Mouse (Mus musculus): ENCODE measurements around the gene Olfr473. TPM values are rescaled to one million over a fixed set of nuclear protein-coding genes. Genes with fewer than 3 reads are reported as not detected.
"Not testable (repeated sequence)": the region's sequence is repeated elsewhere in the genome, so short reads cannot be mapped to it uniquely, and the experiment has no call there.

The Olfr473 gene
- not detected in 2 replicates for polyA plus RNA-seq (2014; fragmentation: Nextera tagmentation; extraction: Ambion mirVana)

GRCm38 (mm10) chr7:107930146-107930545 is at the start of gene Olfr473:
Gene Olfr473 (plus strand): TSS chr7:107930446.
- Histone ChIP-seq H3K27me3 (ENCODE audit: control insufficient read depth, insufficient read depth, low read length) (no peaks in the 10 kb centered on the region), H3K36me3 (replicated peaks; ENCODE audit: control insufficient read depth, insufficient read depth, low read depth, low read length) (no peaks in the 10 kb centered on the region), H3K4me3 (ENCODE audit: low read depth, low read length) (no peak within 1 kb of the TSS), H3K4me1 (ENCODE audit: control insufficient read depth, insufficient read depth, low read length) (no peaks in the 10 kb centered on the region), H3K4me2 (ENCODE audit: low read depth, low read length) (no peak within 1 kb of the TSS), H3K27ac (replicated peaks; ENCODE audit: low read depth, low read length) (no peak within 1 kb of the TSS), H3K9me3 (replicated peaks; ENCODE audit: control insufficient read depth, low read length) (no peaks in the 10 kb centered on the region), H3K9ac (replicated peaks; ENCODE audit: low read length) (no peak within 1 kb of the TSS)
- DNase-seq (ENCODE audit: low spot score): no peak
- 97% methylated on average over 1 of the region's 1 CpGs for WGBS
- no peak for ATAC-seq (replicated peaks; ENCODE audit: insufficient number of reproducible peaks, low FRiP score, low TSS enrichment, low read depth)

GRCm38 (mm10) chr7:107897602-107898001 is 32.6 kb upstream of the Olfr473 start, which contains the start of gene Olfr472:
Gene Olfr472 (plus strand): TSS chr7:107897902.
- Histone ChIP-seq H3K36me3 (replicated peaks; ENCODE audit: control insufficient read depth, insufficient read depth, low read depth, low read length) (no peaks in the 10 kb centered on the region), H3K4me3 (ENCODE audit: low read depth, low read length) (no peak within 1 kb of the TSS), H3K4me1 (ENCODE audit: control insufficient read depth, insufficient read depth, low read length) (no peaks in the 10 kb centered on the region), H3K27ac (replicated peaks; ENCODE audit: low read depth, low read length) (no peak within 1 kb of the TSS), H3K27me3 (ENCODE audit: control insufficient read depth, insufficient read depth, low read length) (no peaks in the 10 kb centered on the region), H3K9ac (replicated peaks; ENCODE audit: low read length) (no peak within 1 kb of the TSS), H3K4me2 (ENCODE audit: low read depth, low read length) (no peak within 1 kb of the TSS), H3K9me3 (replicated peaks; ENCODE audit: control insufficient read depth, low read length) (no peaks in the 10 kb centered on the region)
- no peak for ATAC-seq (replicated peaks; ENCODE audit: insufficient number of reproducible peaks, low FRiP score, low TSS enrichment, low read depth)
- no peak for DNase-seq (ENCODE audit: low spot score)

- not testable (repeated sequence) for H3K9me3 ChIP-seq (replicated peaks; ENCODE audit: control insufficient read depth, low read length); H3K36me3 ChIP-seq (replicated peaks; ENCODE audit: control insufficient read depth, insufficient read depth, low read depth, low read length); H3K4me2 ChIP-seq (ENCODE audit: low read depth, low read length); H3K27me3 ChIP-seq (ENCODE audit: control insufficient read depth, insufficient read depth, low read length); H3K27ac ChIP-seq (replicated peaks; ENCODE audit: low read depth, low read length); H3K4me1 ChIP-seq (ENCODE audit: control insufficient read depth, insufficient read depth, low read length); DNase-seq (ENCODE audit: low spot score); H3K9ac ChIP-seq (replicated peaks; ENCODE audit: low read length); H3K4me3 ChIP-seq (ENCODE audit: low read depth, low read length); ATAC-seq (replicated peaks; ENCODE audit: insufficient number of reproducible peaks, low FRiP score, low TSS enrichment, low read depth)
- 97% methylated on average over 12 of the region's 12 CpGs for WGBS
Measured at GRCm38 (mm10) chr7:107952539-107952938, 22.3 kb downstream of the Olfr473 start.

- no peaks in the 10 kb centered on the region for H3K27me3 ChIP-seq (ENCODE audit: control insufficient read depth, insufficient read depth, low read length)
- no peak within 1 kb of the TSS for H3K4me3 ChIP-seq (ENCODE audit: low read depth, low read length)
- ATAC-seq (replicated peaks; ENCODE audit: insufficient number of reproducible peaks, low FRiP score, low TSS enrichment, low read depth): no peak
- no peak within 1 kb of the TSS for H3K4me2 ChIP-seq (ENCODE audit: low read depth, low read length)
- no peaks in the 10 kb centered on the region for H3K9me3 ChIP-seq (replicated peaks; ENCODE audit: control insufficient read depth, low read length)
- H3K4me1 ChIP-seq (ENCODE audit: control insufficient read depth, insufficient read depth, low read length): no peaks in the 10 kb centered on the region
- H3K27ac ChIP-seq (replicated peaks; ENCODE audit: low read depth, low read length): no peak within 1 kb of the TSS
- no peak within 1 kb of the TSS for H3K9ac ChIP-seq (replicated peaks; ENCODE audit: low read length)
- DNase-seq (ENCODE audit: low spot score): no peak
- no peaks in the 10 kb centered on the region for H3K36me3 ChIP-seq (replicated peaks; ENCODE audit: control insufficient read depth, insufficient read depth, low read depth, low read length)
- WGBS: 92% methylated on average over 1 of the region's 1 CpGs
Measured at GRCm38 (mm10) chr7:107954343-107954742, 24.1 kb downstream of the Olfr473 start, which contains the start of gene Olfr474. Gene Olfr474 (plus strand): TSS chr7:107954643.

GRCm38 (mm10) chr7:107964503-107964902 is 34.3 kb downstream of the Olfr473 start, which contains the start of gene Olfr476:
Gene Olfr476 (plus strand): TSS chr7:107964803.
- Histone ChIP-seq H3K27me3 (ENCODE audit: control insufficient read depth, insufficient read depth, low read length) (no peaks in the 10 kb centered on the region), H3K4me3 (ENCODE audit: low read depth, low read length) (no peak within 1 kb of the TSS), H3K4me1 (ENCODE audit: control insufficient read depth, insufficient read depth, low read length) (no peaks in the 10 kb centered on the region), H3K27ac (replicated peaks; ENCODE audit: low read depth, low read length) (no peak within 1 kb of the TSS), H3K4me2 (ENCODE audit: low read depth, low read length) (no peak within 1 kb of the TSS), H3K36me3 (replicated peaks; ENCODE audit: control insufficient read depth, insufficient read depth, low read depth, low read length) (no peaks in the 10 kb centered on the region), H3K9ac (replicated peaks; ENCODE audit: low read length) (no peak within 1 kb of the TSS), H3K9me3 (replicated peaks; ENCODE audit: control insufficient read depth, low read length) (no peaks in the 10 kb centered on the region)
- no peak for ATAC-seq (replicated peaks; ENCODE audit: insufficient number of reproducible peaks, low FRiP score, low TSS enrichment, low read depth)
- DNase-seq (ENCODE audit: low spot score): no peak
- WGBS: 65% methylated on average over 1 of the region's 1 CpGs

Other genes with a start within 250 kb of the Olfr473 start
- gene Cyb5r2, start 172.4 kb upstream of the Olfr473 start, polyA plus RNA-seq (2014; fragmentation: Nextera tagmentation; extraction: Ambion mirVana): 0.29 and 0.31 TPM in 2 replicates
- gene Ovch2, start 129.2 kb upstream of the Olfr473 start, polyA plus RNA-seq (2014; fragmentation: Nextera tagmentation; extraction: Ambion mirVana): not detected in 2 replicates
- not detected in 2 replicates for gene Olfr467, start 118.2 kb upstream of the Olfr473 start, polyA plus RNA-seq (2014; fragmentation: Nextera tagmentation; extraction: Ambion mirVana)
- not detected in 2 replicates for gene Olfr469, start 104.9 kb upstream of the Olfr473 start, polyA plus RNA-seq (2014; fragmentation: Nextera tagmentation; extraction: Ambion mirVana)
- not detected in 2 replicates for gene Olfr470, start 83.0 kb upstream of the Olfr473 start, polyA plus RNA-seq (2014; fragmentation: Nextera tagmentation; extraction: Ambion mirVana)
- gene Olfr472, start 32.5 kb upstream of the Olfr473 start, polyA plus RNA-seq (2014; fragmentation: Nextera tagmentation; extraction: Ambion mirVana): not detected in 2 replicates
- gene Olfr474, start 24.2 kb downstream of the Olfr473 start, polyA plus RNA-seq (2014; fragmentation: Nextera tagmentation; extraction: Ambion mirVana): not detected in 2 replicates
- gene Olfr476, start 34.4 kb downstream of the Olfr473 start, polyA plus RNA-seq (2014; fragmentation: Nextera tagmentation; extraction: Ambion mirVana): not detected in 2 replicates
- not detected in 2 replicates for gene Olfr477, start 56.2 kb downstream of the Olfr473 start, polyA plus RNA-seq (2014; fragmentation: Nextera tagmentation; extraction: Ambion mirVana)
- not detected in 2 replicates for gene Olfr478, start 103.5 kb downstream of the Olfr473 start, polyA plus RNA-seq (2014; fragmentation: Nextera tagmentation; extraction: Ambion mirVana)
- not detected in 2 replicates for gene Olfr479, start 120.2 kb downstream of the Olfr473 start, polyA plus RNA-seq (2014; fragmentation: Nextera tagmentation; extraction: Ambion mirVana)
- not detected in 2 replicates for gene Olfr480, start 136.9 kb downstream of the Olfr473 start, polyA plus RNA-seq (2014; fragmentation: Nextera tagmentation; extraction: Ambion mirVana)
- gene Olfr481, start 149.4 kb downstream of the Olfr473 start, polyA plus RNA-seq (2014; fragmentation: Nextera tagmentation; extraction: Ambion mirVana): not detected in 2 replicates
- gene Olfr482, start 167.1 kb downstream of the Olfr473 start, polyA plus RNA-seq (2014; fragmentation: Nextera tagmentation; extraction: Ambion mirVana): 0.10 TPM in 1 of 2 replicates, not detected in the other
- gene Olfr483, start 170.4 kb downstream of the Olfr473 start, polyA plus RNA-seq (2014; fragmentation: Nextera tagmentation; extraction: Ambion mirVana): 0.07 TPM in 1 of 2 replicates, not detected in the other
- not detected in 2 replicates for gene Olfr484, start 197.0 kb downstream of the Olfr473 start, polyA plus RNA-seq (2014; fragmentation: Nextera tagmentation; extraction: Ambion mirVana)
- not detected in 2 replicates for gene Olfr485, start 229.4 kb downstream of the Olfr473 start, polyA plus RNA-seq (2014; fragmentation: Nextera tagmentation; extraction: Ambion mirVana)
- not detected in 2 replicates for gene Olfr486, start 242.3 kb downstream of the Olfr473 start, polyA plus RNA-seq (2014; fragmentation: Nextera tagmentation; extraction: Ambion mirVana)

All from embryonic facial prominence, embryonic 11.5 days (tissue).